Mouse (Mus musculus) CH12.LX (cell line): ENCODE data around the gene Rpl3l. TPM values are rescaled to one million over a fixed set of nuclear protein-coding genes. Genes with fewer than 3 reads are reported as not detected.

ENCODE experiments used
- DNase-seq: peaks from one replicate; pipeline ENCODE4 v3.0.0-alpha.2; 2013; ENCODE audit errors: extremely low read depth
- H3K27ac ChIP-seq: 2 replicates; pipeline ENCODE4 v1.5.1; 2012; ENCODE audit warnings: low read depth, mild to moderate bottlenecking, control low read depth, moderate library complexity; ENCODE audit not compliant: insufficient read depth
- H3K27me3 ChIP-seq: replicated peaks from 2 replicates; pipeline ENCODE3; 2012; ENCODE audit warnings: inconsistent platforms
- H3K36me3 ChIP-seq, 2 experiments: replicated peaks in 1 of 2; 2 replicates each; pipeline versions ENCODE3 to v1.6.1; 2012; ENCODE audit warnings: inconsistent platforms in 1 of 2, low read length in 1 of 2, mild to moderate bottlenecking in 1 of 2, mixed read lengths in 1 of 2, moderate library complexity in 1 of 2; ENCODE audit not compliant: control insufficient read depth in 1 of 2, insufficient read depth in 1 of 2
- H3K4me1 ChIP-seq, 2 experiments: 2 replicates each; pipeline ENCODE4 v1.6.1; 2012; ENCODE audit warnings: inconsistent platforms in 1 of 2, moderate library complexity in 1 of 2; ENCODE audit not compliant: insufficient read depth in 2 of 2, control insufficient read depth in 1 of 2
- H3K4me2 ChIP-seq: 2 replicates; pipeline ENCODE4 v1.6.1; 2012; ENCODE audit warnings: low read depth, mild to moderate bottlenecking, control low read depth; ENCODE audit not compliant: poor library complexity, insufficient read depth, severe bottlenecking
- H3K4me3 ChIP-seq, 3 experiments: fragments of 150-350 bp in 1 of 3; sonication (generic) in 1 of 3; replicated peaks in 1 of 3; 2 replicates each; pipeline versions ENCODE3 to v1.5.1; 2011 to 2012; ENCODE audit warnings: low read depth in 2 of 3, low read length in 2 of 3, mild to moderate bottlenecking in 2 of 3, moderate library complexity in 2 of 3, control low read depth in 1 of 3, improper control_type of control experiment in 1 of 3, inconsistent platforms in 1 of 3, mixed read lengths in 1 of 3; ENCODE audit not compliant: poor library complexity in 1 of 3
- H3K79me2 ChIP-seq: replicated peaks from 2 replicates; pipeline ENCODE4 v1.6.1; 2012; ENCODE audit warnings: mild to moderate bottlenecking, moderate library complexity; ENCODE audit not compliant: control insufficient read depth, poor library complexity, insufficient read depth, severe bottlenecking; ENCODE audit errors: extremely low read depth
- H3K9ac ChIP-seq: 2 replicates; pipeline ENCODE4 v1.6.1; 2012; ENCODE audit warnings: low read depth, mild to moderate bottlenecking, control low read depth, moderate library complexity; ENCODE audit not compliant: insufficient read depth
- H3K9me3 ChIP-seq: replicated peaks from 2 replicates; pipeline ENCODE3; 2012; ENCODE audit warnings: low read length, inconsistent platforms, mixed read lengths
- BHLHE40 ChIP-seq: IDR thresholded peaks from 2 replicates; pipeline ENCODE4 v1.6.1; 2011; ENCODE audit warnings: mild to moderate bottlenecking, low read depth, low read length, improper control_type of control experiment
- CHD1 ChIP-seq: IDR thresholded peaks from 2 replicates; pipeline ENCODE4 v1.6.1; 2012; ENCODE audit warnings: low read depth, low read length, improper control_type of control experiment, inconsistent platforms
- E2F4 ChIP-seq: IDR thresholded peaks from 2 replicates; pipeline ENCODE4 v1.6.1; 2011; ENCODE audit warnings: low read depth, low read length, improper control_type of control experiment; ENCODE audit not compliant: insufficient replicate concordance
- ETS1 ChIP-seq: conservative IDR thresholded peaks from 2 replicates; pipeline ENCODE4 v1.6.1; 2012; ENCODE audit warnings: low read depth, mild to moderate bottlenecking, inconsistent platforms, low read length, improper control_type of control experiment, moderate library complexity
- GABPA ChIP-seq: IDR thresholded peaks from 2 replicates; pipeline ENCODE4 v1.6.1; 2012; ENCODE audit warnings: low read depth, low read length, improper control_type of control experiment, inconsistent platforms; ENCODE audit not compliant: insufficient replicate concordance
- HCFC1 ChIP-seq: IDR thresholded peaks from 2 replicates; pipeline ENCODE4 v1.6.1; 2012; ENCODE audit warnings: low read depth, mild to moderate bottlenecking, inconsistent platforms, low read length, improper control_type of control experiment
- IRF4 ChIP-seq: IDR thresholded peaks from 2 replicates; pipeline ENCODE4 v1.6.1; 2014; ENCODE audit warnings: low read depth, mild to moderate bottlenecking, inconsistent platforms, low read length, improper control_type of control experiment
- JUN ChIP-seq: IDR thresholded peaks from 2 replicates; pipeline ENCODE4 v1.6.1; 2011; ENCODE audit warnings: low read depth, mild to moderate bottlenecking, low read length, improper control_type of control experiment, moderate library complexity; ENCODE audit not compliant: insufficient read depth
- JUND ChIP-seq: conservative IDR thresholded peaks from 2 replicates; pipeline ENCODE4 v1.6.1; 2011; ENCODE audit warnings: low read depth, low read length, improper control_type of control experiment
- KAT2A ChIP-seq: IDR thresholded peaks from 2 replicates; pipeline ENCODE4 v1.6.1; 2012; ENCODE audit warnings: low read length, improper control_type of control experiment, inconsistent platforms; ENCODE audit not compliant: insufficient replicate concordance
- MAFK ChIP-seq: IDR thresholded peaks from 2 replicates; pipeline ENCODE4 v1.6.1; 2011; ENCODE audit warnings: low read length, improper control_type of control experiment; ENCODE audit not compliant: insufficient replicate concordance
- MAX ChIP-seq: IDR thresholded peaks from 2 replicates; pipeline ENCODE4 v1.6.1; 2011; ENCODE audit warnings: low read length, improper control_type of control experiment
- MEF2A ChIP-seq: IDR thresholded peaks from 2 replicates; pipeline ENCODE4 v1.6.1; 2014; ENCODE audit warnings: low read depth, mild to moderate bottlenecking, inconsistent platforms, low read length, improper control_type of control experiment, borderline replicate concordance
- MXI1 ChIP-seq: IDR thresholded peaks from 2 replicates; pipeline ENCODE4 v1.6.1; 2011; ENCODE audit warnings: mild to moderate bottlenecking, low read depth, low read length, improper control_type of control experiment
- MYC ChIP-seq: IDR thresholded peaks from 2 replicates; pipeline ENCODE4 v1.6.1; 2011; ENCODE audit warnings: low read depth, mild to moderate bottlenecking, improper control_type of control experiment, low read length
- NRF1 ChIP-seq: IDR thresholded peaks from 2 replicates; pipeline ENCODE4 v1.6.1; 2014; ENCODE audit warnings: low read depth, mild to moderate bottlenecking, inconsistent platforms, low read length, improper control_type of control experiment, moderate library complexity
- PAX5 ChIP-seq: IDR thresholded peaks from 2 replicates; pipeline ENCODE4 v1.6.1; 2012; ENCODE audit warnings: low read length, inconsistent platforms, mixed read lengths
- POLR2A ChIP-seq: IDR thresholded peaks from 2 replicates; pipeline ENCODE4 v1.6.1; 2011; ENCODE audit warnings: low read depth, mild to moderate bottlenecking, improper control_type of control experiment, low read length
- RCOR1 ChIP-seq: conservative IDR thresholded peaks from 2 replicates; pipeline ENCODE4 v1.6.1; 2012; ENCODE audit warnings: low read depth, mild to moderate bottlenecking, inconsistent platforms, low read length, improper control_type of control experiment
- SIN3A ChIP-seq: IDR thresholded peaks from 2 replicates; pipeline ENCODE4 v1.6.1; 2012; ENCODE audit warnings: low read length, improper control_type of control experiment, inconsistent platforms
- TBP ChIP-seq: conservative IDR thresholded peaks from 2 replicates; pipeline ENCODE4 v1.6.1; 2011; ENCODE audit warnings: low read depth, low read length, improper control_type of control experiment
- TCF12 ChIP-seq: IDR thresholded peaks from 2 replicates; pipeline ENCODE4 v1.6.1; 2014; ENCODE audit warnings: low read depth, mild to moderate bottlenecking, inconsistent platforms, low read length, improper control_type of control experiment
- UBTF ChIP-seq: IDR thresholded peaks from 2 replicates; pipeline ENCODE4 v1.6.1; 2012; ENCODE audit warnings: low read depth, mild to moderate bottlenecking, inconsistent platforms, low read length, improper control_type of control experiment, moderate library complexity
- USF1 ChIP-seq: IDR thresholded peaks from 2 replicates; pipeline ENCODE4 v1.6.1; 2014; ENCODE audit warnings: low read depth, mild to moderate bottlenecking, inconsistent platforms, low read length, improper control_type of control experiment
- USF2 ChIP-seq: conservative IDR thresholded peaks from 2 replicates; pipeline ENCODE4 v1.6.1; 2011; ENCODE audit warnings: low read depth, low read length, improper control_type of control experiment
- dilution Hi-C: fragments of 300-500 bp; cut with MboI; formaldehyde crosslinking; loops from 2 replicates; pipeline ENCODE4 v1.14.3; 2020; ENCODE audit warnings: low sequenced_read_pairs; ENCODE audit not compliant: extremely low pct_unique_long_range_greater_than_20kb, extremely low pct_ligation_motif_present
- in situ Hi-C: fragments of 300-500 bp; cut with MboI; formaldehyde crosslinking; loops from 3 replicates; pipeline ENCODE4 v1.14.3; 2019; ENCODE audit warnings: low sequenced_read_pairs, low pct_ligation_motif_present, low pct_unique_long_range_greater_than_20kb, mixed read lengths
- polyA plus RNA-seq: library from polyadenylated mRNA; unstranded; fragments of >175 nt; gene quantifications from 2 replicates; pipeline ENCODE4 v1.2.1, GENCODE M21; 2012; ENCODE audit warnings: low read depth; ENCODE audit not compliant: insufficient read length
- total RNA-seq, 2 experiments: library from RNA; depleted of rRNA; stranded (reverse); fragments of 300-350 nt in 1 of 2; fragments of >200 nt in 1 of 2; gene quantifications; 2 replicates each; pipeline ENCODE4 v1.2.3; 2012 to 2014

The Rpl3l gene
- 0.17 TPM in 1 of 2 replicates, not detected in the other for total RNA-seq (2012; rRNA removed)
- 0.24 TPM in 1 of 2 replicates, not detected in the other for total RNA-seq (2014; rRNA removed)
- 0.79 and 0.91 TPM in 2 replicates for polyA plus RNA-seq

DNA sequence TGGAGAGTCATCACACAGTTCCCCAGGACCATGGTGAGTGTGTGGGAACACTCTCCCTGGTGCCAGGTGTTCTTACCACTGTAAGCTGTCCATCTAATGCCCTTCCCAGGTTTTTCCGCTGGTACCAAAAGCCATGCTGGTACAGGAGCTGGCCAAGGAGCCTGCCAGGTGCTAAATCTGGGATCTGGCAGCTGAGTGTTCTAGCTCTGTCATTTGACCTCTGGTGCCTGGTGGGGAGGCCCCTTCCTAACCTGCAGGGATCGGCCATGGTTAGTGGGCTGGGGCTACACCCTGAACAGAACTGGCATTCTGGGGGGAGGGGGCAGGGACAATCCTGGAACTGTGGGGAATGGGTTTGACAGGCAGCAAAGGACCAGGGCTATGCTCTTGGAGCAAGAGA lies at the start of gene Rpl3l:
Gene Rpl3l, plus strand, starts transcription at position 203 of the 400 bp plus-strand sequence.
- dilution Hi-C loops, result no loop called here
- H3K9me3 ChIP-seq, result no peaks in the 10 kb centered on the region

DNA sequence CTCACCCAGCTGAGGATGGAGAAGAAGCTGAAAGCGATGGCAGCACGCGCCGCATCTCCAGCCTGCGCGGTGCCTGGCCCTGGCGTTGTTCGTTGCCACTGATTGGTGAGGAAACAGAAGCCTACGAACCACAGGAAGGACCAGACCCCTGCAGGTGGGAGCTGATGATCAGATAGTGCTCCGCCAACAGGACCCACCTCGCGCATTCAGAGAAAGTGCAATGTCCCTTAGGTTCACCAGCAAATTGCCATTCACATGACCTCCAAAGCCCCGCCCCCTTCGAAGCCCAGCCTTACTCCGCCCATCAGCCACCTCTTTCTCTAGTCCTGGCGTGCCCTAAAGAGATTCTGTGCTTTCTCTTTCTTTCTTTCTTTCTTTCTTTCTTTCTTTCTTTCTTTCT lies 41.1 kb upstream of the Rpl3l start:
- Histone ChIP-seq H3K27ac (no peak overlapping the region), H3K36me3 (peaks cover 5 to 11% of the 10 kb centered on the region in 2 experiments), H3K27me3 (peaks cover 27% of the 10 kb centered on the region), H3K4me3 (peak overlapping the region in 1 of 3 experiments; percentile 14), H3K4me2 (no peak overlapping the region), H3K9me3 (no peaks in the 10 kb centered on the region), H3K9ac (no peak overlapping the region), H3K79me2 (no peaks in the 10 kb centered on the region), H3K4me1 (peaks cover 9 to 16% of the 10 kb centered on the region in 2 experiments)
- in situ Hi-C loops, result no loop called here
- dilution Hi-C loops, result no loop called here
- DNase-seq, result peak; percentile 71
- TF ChIP-seq BHLHE40 (no peak), JUND (no peak), USF1 (peak; percentile 22; the same call in 1 of the 2 replicates), MYC (0 out of 2 replicates have a peak, but pooled peaks have one; percentile 29), PAX5 (no peak), IRF4 (no peak), MAX (no peak), KAT2A (no peak), MXI1 (no peak), TBP (no peak), USF2 (no peak), SIN3A (0 out of 2 replicates have a peak, but pooled peaks have one; percentile 29), TCF12 (no peak), CHD1 (no peak), MEF2A (no peak), JUN (no peak), GABPA (no peak), UBTF (no peak), MAFK (no peak)

More for the DNA sequence above, at the start of gene Rpl3l:
- TF ChIP-seq BHLHE40 (no peak), ETS1 (no peak), NRF1 (no peak), MXI1 (no peak), POLR2A (no peak), E2F4 (no peak), RCOR1 (no peak), HCFC1 (no peak)
- Histone ChIP-seq H3K79me2 (peaks cover 11% of the 10 kb centered on the region; the same call in 1 of the 2 replicates), H3K9ac (no peak within 1 kb of the TSS), H3K36me3 (peaks cover under 1% of the 10 kb centered on the region in 2 experiments), H3K4me2 (no peak within 1 kb of the TSS), H3K4me1 (peaks cover under 1 to 23% of the 10 kb centered on the region in 2 experiments; a peak in 3 of 4 replicates), H3K4me3 (no peak within 1 kb of the TSS), H3K27ac (no peak within 1 kb of the TSS), H3K27me3 (no peaks in the 10 kb centered on the region)
- in situ Hi-C loops, result no loop called here
- no peak for DNase-seq
